Mouse (Mus musculus) telencephalon, adult 2 months (tissue): ENCODE results near the gene Nf1.
A peak's percentile ranks its signal among the peaks of the same experiment; 100 is the strongest.

Experiments
- DNase-seq: peaks from one replicate; pipeline ENCODE4 v3.0.0-alpha.2; 2011; ENCODE audit warnings: low read depth, low spot score

Gene Nf1

GRCm38 (mm10) chr11:79584191-79584590 lies 244.7 kb downstream of the Nf1 start:
- DNase-seq: no peak

GRCm38 (mm10) chr11:79589317-79590075 lies 250.0 kb downstream of the Nf1 start:
- no peak for DNase-seq

DNA sequence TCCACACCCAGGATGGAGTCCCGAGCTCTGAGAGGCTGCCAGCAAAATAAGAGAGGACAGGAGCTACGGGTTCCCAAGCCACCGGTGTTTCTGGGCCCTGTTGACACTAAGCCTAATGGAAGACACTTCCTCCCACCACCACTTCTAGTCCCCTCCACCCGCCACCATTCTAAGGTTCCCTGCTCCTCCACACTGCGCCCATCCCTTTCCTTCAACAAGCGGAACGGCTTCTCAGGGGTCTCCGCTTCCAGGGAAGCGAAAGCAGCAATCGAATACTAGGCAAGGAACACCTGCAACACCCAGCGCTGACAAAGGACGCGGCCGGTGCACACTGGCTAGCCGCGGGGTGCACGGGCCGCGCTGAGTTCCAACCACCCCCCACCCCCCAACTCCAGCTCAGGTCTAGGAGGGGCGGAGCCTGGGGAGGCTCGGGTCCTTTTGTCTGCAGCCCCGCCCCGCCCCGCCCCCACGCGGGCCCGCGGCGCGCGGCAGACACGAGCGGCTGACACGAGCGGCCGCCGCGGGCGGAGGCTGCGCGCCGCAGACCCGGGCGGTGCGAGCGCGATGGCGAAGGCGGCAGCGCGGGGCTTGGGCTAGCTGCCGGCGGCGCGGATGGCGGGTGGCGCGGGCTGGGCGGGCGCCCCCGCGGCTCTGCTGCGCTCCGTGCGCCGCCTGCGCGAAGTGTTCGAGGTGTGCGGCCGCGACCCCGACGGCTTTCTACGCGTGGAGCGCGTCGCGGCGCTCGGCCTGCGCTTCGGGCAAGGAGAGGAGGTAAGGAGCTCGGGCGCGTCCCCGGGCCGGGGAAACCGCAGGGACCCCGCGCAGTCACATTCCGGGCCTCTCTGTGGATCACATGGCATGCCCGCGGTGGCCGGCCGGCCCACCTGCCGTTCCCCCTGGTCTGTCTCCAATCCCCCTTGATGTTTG lies 251.4 kb downstream of the Nf1 start, which contains the start of gene Rab11fip4:
TSS of gene Rab11fip4 (plus strand) at position 549 of the 927 bp plus-strand sequence.
- DNase-seq: no peak

DNA sequence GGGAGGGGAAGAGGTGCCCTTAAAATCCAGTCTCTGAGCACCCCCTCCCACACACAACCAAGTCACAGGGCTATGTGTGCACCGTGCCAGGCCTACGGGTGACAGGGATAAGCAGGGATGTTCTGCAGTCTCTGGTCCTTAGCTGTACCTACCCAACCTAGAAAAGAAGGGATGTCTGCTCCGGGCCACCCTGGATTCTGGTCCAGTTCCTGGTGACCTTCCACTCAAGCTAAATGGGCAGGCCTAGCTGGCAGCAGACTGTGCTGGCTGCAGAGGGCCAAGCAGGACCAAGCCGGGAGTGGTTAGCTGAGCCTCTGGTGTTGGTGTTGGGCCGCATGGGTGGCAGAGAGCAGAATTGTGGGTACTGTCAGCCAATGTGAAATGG lies 252.1 kb downstream of the Nf1 start:
- no peak for DNase-seq

DNA sequence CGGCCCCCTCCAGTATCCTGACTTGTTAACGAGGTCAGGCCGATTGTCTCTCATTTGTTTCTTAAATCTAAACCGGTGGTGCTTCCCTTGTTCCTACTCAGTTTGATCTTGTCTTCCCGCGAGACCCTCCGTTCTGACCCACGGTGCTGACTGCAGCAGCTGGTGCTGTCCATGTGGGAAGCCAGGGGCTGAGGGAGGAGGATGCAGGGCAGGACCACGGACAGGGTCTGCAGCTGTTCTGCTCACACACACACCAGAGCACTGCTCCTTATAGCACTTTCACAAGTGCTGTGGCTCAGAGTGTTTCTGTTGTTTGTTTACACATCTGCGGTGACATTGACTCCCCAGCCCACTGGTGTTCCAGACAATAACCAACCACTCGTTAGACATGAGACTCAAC lies 254.0 kb downstream of the Nf1 start:
- no peak for DNase-seq

DNA sequence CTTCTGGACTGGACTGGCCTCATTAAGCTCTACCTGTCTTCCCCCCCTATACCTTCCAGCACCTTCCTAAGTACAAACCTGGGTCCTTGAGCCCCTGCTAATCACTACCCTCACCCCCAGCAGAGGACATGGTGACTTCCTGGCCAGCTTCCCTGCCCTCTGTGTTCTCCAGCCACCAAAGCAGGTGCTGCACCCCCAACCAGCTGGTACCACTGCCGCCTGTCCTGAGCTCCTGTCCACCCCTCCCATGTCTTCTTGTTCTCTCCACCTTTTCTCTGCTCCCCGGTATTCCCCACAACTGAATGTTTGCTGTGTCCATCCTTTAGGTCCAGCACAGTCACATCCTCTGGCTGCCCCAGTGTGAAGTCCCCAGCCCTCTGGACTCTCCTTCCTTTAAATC lies 271.0 kb downstream of the Nf1 start:
- no peak for DNase-seq

- peak; percentile 62 for DNase-seq
Measured at GRCm38 (mm10) chr11:79611011-79611666, 271.6 kb downstream of the Nf1 start.

GRCm38 (mm10) chr11:79612046-79612600 lies 272.6 kb downstream of the Nf1 start:
- DNase-seq: no peak

DNA sequence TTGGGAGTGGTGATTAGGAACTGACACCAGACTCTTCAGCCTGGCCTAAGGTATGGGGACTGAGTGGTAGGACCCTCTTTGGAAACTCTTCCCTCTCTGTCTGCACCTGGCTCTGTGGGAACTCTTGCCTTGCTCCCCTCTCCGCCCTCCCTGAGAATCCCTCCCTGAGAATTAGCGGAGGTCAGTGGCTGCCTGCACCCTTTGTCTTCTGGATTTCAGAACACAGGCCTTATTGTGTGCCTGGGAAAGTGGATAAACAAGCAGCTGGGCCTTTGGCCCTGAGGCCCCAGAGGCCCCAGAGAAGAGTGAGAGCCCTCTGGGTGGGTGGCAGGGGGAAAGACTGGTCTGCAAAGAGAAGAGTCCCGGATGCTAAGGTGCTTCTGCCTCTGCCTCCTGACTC lies 273.6 kb downstream of the Nf1 start:
- no peak for DNase-seq

- no peak for DNase-seq
Measured at GRCm38 (mm10) chr11:79613711-79614110, 274.2 kb downstream of the Nf1 start.

DNA sequence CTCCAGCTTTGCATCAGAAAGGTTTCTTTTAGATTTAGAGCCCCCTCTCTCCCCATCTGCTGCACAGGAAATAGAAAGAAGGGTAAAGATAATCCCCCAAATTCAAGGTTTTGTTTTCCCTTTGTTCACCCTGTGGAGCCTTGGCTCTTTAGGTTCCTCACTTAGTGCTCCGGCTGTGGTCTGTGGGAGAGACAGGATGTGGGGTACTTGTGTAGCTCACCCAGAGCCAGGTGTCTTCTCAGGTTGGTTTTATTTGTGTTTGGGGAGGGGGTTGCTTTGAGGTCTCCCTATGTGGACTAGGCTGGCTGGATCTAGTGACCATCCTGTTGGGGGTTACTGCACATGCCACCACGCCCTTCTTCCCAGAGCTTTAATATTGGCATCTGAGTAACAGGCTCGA lies 275.4 kb downstream of the Nf1 start:
- DNase-seq: no peak

- no peak for DNase-seq
Measured at GRCm38 (mm10) chr11:79615871-79616270, 276.4 kb downstream of the Nf1 start.

DNA sequence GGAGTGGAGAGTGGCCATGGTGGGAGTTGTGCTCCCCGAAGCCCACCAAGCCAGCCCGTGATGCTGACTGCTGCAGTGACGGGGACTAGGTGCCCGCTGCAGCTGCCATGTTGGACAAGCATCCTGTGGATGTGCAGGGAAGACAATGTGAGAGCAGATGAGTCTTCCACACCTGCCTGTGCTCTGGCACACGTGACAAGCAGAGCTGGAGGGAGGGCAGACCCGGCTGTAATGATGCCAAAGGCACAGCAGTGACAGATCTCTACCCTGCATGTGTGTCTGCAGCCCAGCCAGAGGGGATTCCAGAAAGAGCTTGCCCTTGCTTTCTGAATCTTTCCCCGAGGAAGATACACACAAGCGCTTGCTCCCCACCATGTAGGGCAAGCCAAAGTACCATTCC lies 278.5 kb downstream of the Nf1 start:
- DNase-seq: no peak

GRCm38 (mm10) chr11:79623029-79623428 lies 283.5 kb downstream of the Nf1 start:
- no peak for DNase-seq

GRCm38 (mm10) chr11:79624801-79625302 lies 285.4 kb downstream of the Nf1 start:
- no peak for DNase-seq

DNA sequence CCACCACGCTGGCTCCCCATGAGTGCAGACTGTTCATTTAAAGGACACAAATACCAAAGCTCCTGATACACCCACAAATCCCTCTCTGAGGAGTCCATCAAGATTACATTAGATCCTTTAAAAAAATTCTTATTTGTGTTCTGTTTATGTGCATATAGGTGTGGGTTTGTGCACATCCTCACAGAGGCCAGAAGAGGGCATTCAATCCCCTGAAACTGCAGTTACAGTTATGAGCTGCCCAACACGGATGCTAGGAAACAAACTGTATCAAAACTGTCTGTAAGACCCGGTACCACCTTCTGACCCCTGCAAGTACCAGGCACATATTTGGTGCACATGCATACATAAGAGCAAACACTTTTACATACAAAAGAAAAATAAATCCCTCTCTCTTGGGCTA lies 289.2 kb downstream of the Nf1 start:
- DNase-seq: no peak

DNA sequence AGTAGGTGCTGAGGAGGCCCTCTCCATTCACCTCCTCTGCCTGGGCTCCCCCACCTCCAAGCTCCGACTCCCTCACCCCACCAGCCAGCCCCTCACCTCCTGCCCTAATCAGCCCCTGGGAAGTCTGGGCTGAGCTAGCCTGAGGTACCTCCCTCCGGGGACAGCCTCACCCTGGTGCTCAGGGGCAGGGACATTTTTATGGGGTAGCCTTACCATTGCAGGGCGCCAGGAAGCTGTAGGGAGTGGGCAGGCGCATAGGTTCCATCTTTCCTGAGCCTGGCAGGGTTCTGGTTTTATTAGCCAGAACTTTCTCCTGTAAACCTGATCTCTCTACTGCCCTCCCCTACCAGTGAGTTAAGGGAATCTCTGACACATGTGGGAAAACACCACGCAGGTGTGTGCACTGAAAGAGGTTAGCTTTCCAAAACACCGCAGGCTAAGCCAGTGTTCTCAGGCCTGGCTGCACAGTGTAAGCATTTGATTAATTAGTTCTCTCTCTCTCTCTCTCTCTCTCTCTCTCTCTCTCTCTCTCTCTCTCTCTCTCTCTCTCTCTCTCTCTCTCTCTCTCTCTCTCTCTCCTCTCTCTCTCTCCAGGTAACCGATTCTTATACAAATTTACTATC lies 290.4 kb downstream of the Nf1 start:
- no peak for DNase-seq

GRCm38 (mm10) chr11:79630521-79630920 lies 291.0 kb downstream of the Nf1 start:
- no peak for DNase-seq
